Mouse (Mus musculus) embryonic facial prominence, embryonic 15.5 days (tissue): ENCODE measurements at regions not wholly inside any gene's neighbourhood (a gene's known extent, or its start where the extent isn't known, plus 50 kb on each side); places are given as distances from the start of the nearest gene placed in this dataset.
A peak's percentile ranks its signal among the peaks of the same experiment; 100 is the strongest.

Experiments
- ATAC-seq: fragments of 200-750 bp; cut with Nextera tagmentation; 2 replicates; pipeline ENCODE4 v1.8.0; 2017; ENCODE audit warnings: low read depth, moderate TSS enrichment; ENCODE audit not compliant: insufficient number of reproducible peaks, low FRiP score, low TSS enrichment
- H3K27ac ChIP-seq: fragments of 300-500 bp; sonication (generic); replicated peaks from 2 replicates; pipeline ENCODE4 v1.5.1; 2015; ENCODE audit warnings: mild to moderate bottlenecking, inconsistent platforms
- H3K27me3 ChIP-seq: fragments of 300-500 bp; sonication (generic); 2 replicates; pipeline ENCODE4 v1.6.1; 2015; ENCODE audit warnings: inconsistent platforms
- H3K36me3 ChIP-seq: fragments of 300-500 bp; sonication (generic); 2 replicates; pipeline ENCODE4 v1.6.1; 2015; ENCODE audit warnings: mild to moderate bottlenecking, inconsistent platforms
- H3K4me1 ChIP-seq: fragments of 300-500 bp; sonication (generic); 2 replicates; pipeline ENCODE4 v1.6.1; 2015; ENCODE audit warnings: inconsistent platforms
- H3K4me2 ChIP-seq: fragments of 300-500 bp; sonication (generic); replicated peaks from 2 replicates; pipeline ENCODE4 v1.6.1; 2015; ENCODE audit warnings: mild to moderate bottlenecking, inconsistent platforms
- H3K4me3 ChIP-seq: fragments of 300-500 bp; sonication (generic); replicated peaks from 2 replicates; pipeline ENCODE4 v1.5.1; 2015; ENCODE audit warnings: mild to moderate bottlenecking, inconsistent platforms
- H3K9ac ChIP-seq: fragments of 300-500 bp; sonication (generic); 2 replicates; pipeline ENCODE4 v1.6.1; 2015; ENCODE audit warnings: inconsistent platforms
- H3K9me3 ChIP-seq: fragments of 300-500 bp; sonication (generic); replicated peaks from 2 replicates; pipeline ENCODE4 v1.6.1; 2016; ENCODE audit warnings: inconsistent platforms
- WGBS: fragments of 180-500 bp; shearing (Covaris S2); methylation state at CpG from one replicate; pipeline ENCODE4 v1.1.7; 2015; 5-methylcytosine and 5-hydroxymethylcytosine counted together

DNA sequence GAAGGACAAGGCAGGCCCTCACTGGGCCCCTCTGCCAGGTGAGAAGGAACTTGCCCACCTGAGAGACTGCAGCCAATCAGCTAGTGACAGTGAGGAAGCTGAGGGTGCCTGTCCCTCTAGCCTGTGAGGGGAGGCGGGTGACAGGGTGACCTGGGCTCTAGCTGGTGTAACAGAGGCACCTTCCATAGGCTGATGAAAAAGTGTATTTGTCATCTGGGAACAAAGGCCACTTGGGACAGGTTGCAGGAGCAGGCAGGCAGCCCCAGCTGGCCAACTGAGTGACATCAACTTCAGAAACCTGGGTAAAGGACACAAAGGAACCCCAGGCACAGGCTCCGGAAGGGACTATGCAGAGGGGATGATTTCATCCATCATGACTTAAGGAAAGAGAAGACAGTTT is 63.0 kb upstream of the Zfp637 start:
- H3K4me1 ChIP-seq: no peaks in the 10 kb centered on the region
- no peaks in the 10 kb centered on the region for H3K9me3 ChIP-seq
- WGBS: 74% methylated on average over 2 of the region's 2 CpGs
- H3K4me2 ChIP-seq: no peak overlapping the region
- H3K9ac ChIP-seq: no peak overlapping the region
- H3K36me3 ChIP-seq: no peaks in the 10 kb centered on the region
- H3K27me3 ChIP-seq: no peaks in the 10 kb centered on the region
- no peak overlapping the region for H3K27ac ChIP-seq
- H3K4me3 ChIP-seq: no peak overlapping the region
- ATAC-seq: no peak

DNA sequence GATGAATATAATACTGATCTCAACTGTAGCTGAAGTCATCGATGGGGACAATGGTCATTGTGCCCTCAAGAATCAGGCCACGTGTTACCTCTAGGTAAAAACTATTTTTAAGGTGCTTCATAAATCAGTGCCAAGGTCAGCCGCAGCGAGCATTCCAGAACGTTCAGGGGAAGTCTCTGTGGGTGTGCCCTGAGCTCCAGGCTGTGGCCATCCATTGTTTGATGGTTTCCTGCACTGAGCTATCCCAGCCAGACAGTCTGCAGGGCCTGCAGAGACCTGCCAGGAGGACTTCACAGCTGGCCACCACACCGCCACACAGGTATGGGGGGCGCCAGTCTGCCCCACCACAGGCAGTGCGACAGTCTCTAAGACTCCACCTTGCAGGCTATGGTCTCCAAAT is 62.5 kb upstream of the Zfp637 start:
- WGBS: 68% methylated on average over 8 of the region's 8 CpGs
- Histone ChIP-seq H3K4me1 (no peaks in the 10 kb centered on the region), H3K4me3 (no peak overlapping the region), H3K36me3 (no peaks in the 10 kb centered on the region), H3K27ac (no peak overlapping the region), H3K4me2 (no peak overlapping the region), H3K27me3 (no peaks in the 10 kb centered on the region), H3K9ac (no peak overlapping the region), H3K9me3 (no peaks in the 10 kb centered on the region)
- ATAC-seq: 0 out of 2 replicates have a peak, but pooled peaks have one; percentile 51

DNA sequence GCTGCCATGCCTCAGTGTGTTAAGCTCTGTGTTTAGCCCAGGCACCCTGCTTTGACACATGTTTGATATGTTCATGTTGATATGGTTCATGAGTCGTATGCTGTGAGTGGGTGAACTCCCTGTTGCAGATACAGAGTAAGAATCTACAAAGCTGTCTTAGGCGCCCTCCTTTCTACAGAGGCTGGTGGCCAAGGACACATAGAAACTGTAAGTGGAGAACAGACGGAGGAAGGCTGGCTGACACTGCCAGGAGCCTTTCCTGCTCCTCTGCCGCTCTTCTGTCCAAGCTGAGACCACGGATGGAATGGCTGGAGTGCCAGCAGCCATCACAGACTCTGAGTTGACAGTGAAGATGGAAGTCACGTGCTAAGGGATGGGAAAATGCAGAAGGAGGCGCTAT is 62.0 kb upstream of the Zfp637 start:
- 83% methylated on average over 7 of the region's 7 CpGs for WGBS
- no peaks in the 10 kb centered on the region for H3K36me3 ChIP-seq
- H3K27ac ChIP-seq: no peak overlapping the region
- no peaks in the 10 kb centered on the region for H3K4me1 ChIP-seq
- no peak overlapping the region for H3K9ac ChIP-seq
- H3K4me2 ChIP-seq: no peak overlapping the region
- no peaks in the 10 kb centered on the region for H3K9me3 ChIP-seq
- no peak for ATAC-seq
- H3K4me3 ChIP-seq: no peak overlapping the region
- H3K27me3 ChIP-seq: no peaks in the 10 kb centered on the region

DNA sequence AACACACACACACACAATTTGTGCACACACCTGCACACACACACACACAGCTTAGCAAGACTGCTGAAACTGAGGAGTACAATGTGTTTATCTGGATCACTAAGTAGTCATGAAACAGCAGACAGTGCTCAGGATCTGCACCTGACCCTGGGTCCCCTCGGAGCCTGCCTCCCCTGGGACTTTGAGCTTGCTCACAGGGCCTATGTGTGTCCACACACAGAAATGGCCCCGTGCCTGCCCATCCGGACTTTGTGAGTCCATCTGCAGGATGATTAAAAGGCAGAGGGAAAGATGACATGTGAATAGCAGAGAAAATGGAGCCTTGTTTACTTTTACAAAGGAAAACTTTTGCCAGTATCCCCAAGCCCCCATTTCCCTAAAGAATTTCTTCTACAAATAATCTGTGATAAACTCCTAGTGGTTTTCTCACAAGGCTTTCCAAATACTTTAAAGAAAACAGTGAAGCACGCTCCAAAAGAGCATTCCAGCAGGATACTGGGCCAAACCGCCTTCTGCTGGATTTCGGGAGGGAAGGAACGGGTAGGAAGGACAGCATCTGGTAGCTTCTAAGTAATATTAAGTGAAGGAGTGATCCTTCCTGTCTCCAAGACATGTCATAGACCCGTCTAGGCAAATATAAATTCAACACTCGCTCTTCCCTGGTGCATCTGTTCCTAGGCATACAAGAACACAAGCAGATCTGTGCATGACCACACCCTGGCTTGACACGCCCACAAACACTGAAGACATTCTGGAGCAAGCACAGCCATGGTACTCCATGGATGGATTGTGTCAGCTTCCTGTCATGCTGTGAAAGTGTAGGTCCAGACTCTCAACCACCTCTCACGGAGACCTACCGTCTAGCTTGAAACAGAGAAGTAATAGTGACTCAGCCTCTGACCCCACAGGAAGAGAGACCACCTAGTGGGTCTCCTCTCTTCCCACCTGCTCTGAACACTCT is 52.1 kb upstream of the Zfp637 start:
- ATAC-seq: no peak
- H3K27ac ChIP-seq: no peak overlapping the region
- H3K27me3 ChIP-seq: no peaks in the 10 kb centered on the region
- H3K4me3 ChIP-seq: no peak overlapping the region
- WGBS: 61% methylated on average over 12 of the region's 12 CpGs
- H3K36me3 ChIP-seq: no peaks in the 10 kb centered on the region
- H3K9me3 ChIP-seq: no peaks in the 10 kb centered on the region
- no peaks in the 10 kb centered on the region for H3K4me1 ChIP-seq
- H3K9ac ChIP-seq: no peak overlapping the region
- H3K4me2 ChIP-seq: no peak overlapping the region

DNA sequence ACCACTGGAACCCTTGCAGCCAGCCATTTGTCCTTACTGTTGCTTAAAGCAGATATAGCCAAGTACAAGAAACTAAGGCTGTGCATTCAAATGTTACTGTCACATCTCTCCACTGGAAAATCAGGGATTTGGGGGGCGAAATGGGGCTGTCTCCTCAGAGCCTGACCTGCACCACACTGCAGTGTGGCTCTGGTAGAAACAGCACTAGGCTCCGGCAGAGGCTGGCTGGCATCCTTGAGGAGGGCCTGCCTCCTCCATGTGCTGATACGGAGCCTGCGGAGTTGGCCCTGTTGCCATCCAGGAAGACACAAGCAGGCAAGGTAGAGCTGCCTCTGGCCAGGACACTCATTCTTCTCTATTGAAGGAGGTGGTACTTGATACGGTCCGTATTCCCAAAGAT is 50.4 kb upstream of the Zfp637 start:
- H3K4me2 ChIP-seq: no peak overlapping the region
- H3K4me3 ChIP-seq: no peak overlapping the region
- ATAC-seq: no peak
- H3K36me3 ChIP-seq: no peaks in the 10 kb centered on the region
- no peak overlapping the region for H3K27ac ChIP-seq
- 89% methylated on average over 6 of the region's 6 CpGs for WGBS
- H3K4me1 ChIP-seq: no peaks in the 10 kb centered on the region
- no peaks in the 10 kb centered on the region for H3K9me3 ChIP-seq
- no peaks in the 10 kb centered on the region for H3K27me3 ChIP-seq
- no peak overlapping the region for H3K9ac ChIP-seq
